Mouse (Mus musculus) cerebral cortex, adult 2 months (tissue): ENCODE measurements around the gene Fat1.

Experiments used
- WGBS: fragments of 180-500 bp; shearing (Covaris S2); methylation state at CpG from one replicate; pipeline ENCODE4 v1.1.7; 2018; 5-methylcytosine and 5-hydroxymethylcytosine counted together

Fat1 gene

DNA sequence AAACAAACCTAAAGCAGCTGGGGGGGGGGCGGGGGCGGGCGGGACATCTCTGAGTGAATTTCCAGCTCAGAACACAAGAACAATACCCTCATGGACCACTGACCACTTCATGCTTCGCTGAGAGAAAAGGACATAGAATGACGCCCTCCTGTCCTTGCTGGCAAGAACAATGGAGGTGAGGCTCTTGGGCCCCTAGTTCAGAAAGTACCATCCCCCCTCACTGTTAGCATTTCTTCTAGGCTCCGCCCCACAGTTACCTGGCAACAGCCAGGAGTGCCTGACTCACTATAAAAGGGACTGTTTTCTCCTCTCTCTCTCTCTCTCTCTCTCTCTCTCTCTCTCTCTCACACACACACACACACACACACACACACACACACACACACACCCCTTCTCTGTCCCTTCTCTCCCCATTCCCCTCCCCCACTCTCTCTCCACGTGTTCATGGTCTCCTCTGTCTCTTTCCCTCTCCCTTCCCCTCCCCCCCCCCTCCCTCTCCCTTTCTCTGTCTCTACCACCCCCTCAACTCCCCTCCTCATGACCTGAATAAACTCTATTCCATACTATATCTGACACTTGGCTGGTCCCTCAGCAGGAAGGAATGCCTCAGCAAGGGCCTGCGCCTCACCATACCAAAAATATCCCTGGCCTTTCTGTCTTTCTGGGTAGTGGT lies 129.1 kb downstream of the Fat1 start:
- WGBS: 28% methylated on average over 8 of the region's 8 CpGs

DNA sequence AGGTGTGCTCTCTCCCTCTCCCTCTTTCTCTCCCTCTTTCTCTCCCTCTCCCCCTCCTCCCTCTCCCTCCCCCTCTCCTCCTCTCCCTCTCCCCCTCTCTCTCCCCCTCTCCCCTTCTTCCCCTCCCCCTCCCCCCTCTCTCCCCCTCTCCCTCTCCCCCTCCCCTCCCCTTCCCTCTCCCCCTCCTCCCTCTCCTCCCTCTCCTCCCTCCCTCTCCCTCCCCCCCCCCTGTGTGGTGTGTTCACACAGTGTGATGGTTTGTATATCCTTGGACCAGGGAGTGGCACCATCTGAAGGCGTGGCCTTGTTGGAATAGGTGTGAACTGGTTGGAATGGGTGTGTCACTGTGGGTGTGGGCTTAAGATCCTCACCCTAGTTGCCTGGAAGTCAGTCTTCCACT lies 130.1 kb downstream of the Fat1 start:
- 91% methylated on average over 1 of the region's 1 CpGs for WGBS

DNA sequence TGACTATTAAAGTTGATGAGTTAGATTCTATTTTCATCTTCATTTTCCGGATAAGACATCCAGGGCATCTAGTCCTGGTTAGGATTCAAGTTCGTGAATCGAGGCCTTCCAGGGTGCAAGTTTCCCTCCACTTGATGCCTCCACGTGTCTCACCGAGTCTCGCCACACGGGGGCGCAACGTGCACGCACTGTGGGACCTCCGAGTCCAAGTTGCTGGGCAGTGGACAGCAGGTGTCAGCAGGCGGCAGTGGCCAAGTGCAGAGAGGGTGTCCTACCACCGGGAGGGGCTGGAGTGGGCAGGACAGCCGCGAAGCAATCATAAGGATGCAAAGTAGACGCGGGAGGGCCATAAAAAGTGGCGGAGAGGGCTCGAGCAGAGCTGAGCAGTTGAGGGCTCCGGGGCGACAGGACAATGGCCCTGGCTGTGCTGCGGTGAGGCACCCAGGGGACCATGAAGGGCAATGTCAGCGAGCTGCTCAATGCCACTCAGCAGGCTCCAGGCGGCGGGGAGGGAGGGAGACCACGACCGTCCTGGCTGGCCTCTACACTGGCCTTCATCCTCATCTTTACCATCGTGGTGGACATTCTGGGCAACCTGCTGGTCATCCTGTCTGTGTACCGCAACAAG lies 133.6 kb downstream of the Fat1 start, which contains the start of gene Mtnr1a:
Gene Mtnr1a (plus strand): TSS at position 379 of the 628 bp plus-strand sequence.
- 9% methylated on average over 29 of the region's 29 CpGs for WGBS

DNA sequence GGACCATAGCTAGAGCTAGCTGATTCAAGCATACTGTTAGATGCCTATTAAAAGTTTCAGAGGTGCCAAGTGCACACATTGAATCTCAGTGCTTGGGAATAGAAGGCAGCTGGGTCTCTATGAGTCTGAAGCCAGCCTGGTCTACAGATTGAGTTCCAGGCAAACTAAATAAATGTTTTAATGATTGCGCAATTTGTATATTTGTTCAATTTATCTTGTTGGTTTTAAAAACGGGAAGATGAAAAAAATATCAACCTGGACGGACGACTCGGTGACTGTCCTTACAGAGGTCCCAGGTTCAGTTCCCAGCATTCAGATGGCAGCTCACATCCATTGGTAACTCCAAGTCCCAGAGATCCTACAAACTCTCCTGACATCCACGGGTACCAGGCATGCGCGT lies 135.7 kb downstream of the Fat1 start:
- WGBS: 90% methylated on average over 8 of the region's 8 CpGs

DNA sequence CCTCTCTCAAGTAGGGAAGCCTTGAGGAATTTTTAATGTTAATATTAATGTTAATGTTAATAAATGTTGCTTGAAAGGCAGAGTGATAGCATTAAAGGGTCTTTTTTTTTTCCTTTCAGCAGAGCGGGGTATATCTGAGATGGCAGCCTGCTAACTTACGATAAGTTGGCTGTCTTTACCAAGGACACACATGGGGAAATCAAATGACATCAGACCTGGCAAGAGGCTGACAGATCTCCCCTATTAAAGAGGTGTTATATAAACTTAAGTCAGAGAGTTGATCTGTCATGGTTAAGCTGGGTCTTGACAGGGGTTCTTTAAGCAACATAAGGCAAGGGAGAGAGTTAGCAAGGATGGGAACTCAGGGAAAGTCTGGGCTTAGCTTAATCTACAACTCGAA lies 145.6 kb downstream of the Fat1 start:
- 90% methylated on average over 3 of the region's 3 CpGs for WGBS

DNA sequence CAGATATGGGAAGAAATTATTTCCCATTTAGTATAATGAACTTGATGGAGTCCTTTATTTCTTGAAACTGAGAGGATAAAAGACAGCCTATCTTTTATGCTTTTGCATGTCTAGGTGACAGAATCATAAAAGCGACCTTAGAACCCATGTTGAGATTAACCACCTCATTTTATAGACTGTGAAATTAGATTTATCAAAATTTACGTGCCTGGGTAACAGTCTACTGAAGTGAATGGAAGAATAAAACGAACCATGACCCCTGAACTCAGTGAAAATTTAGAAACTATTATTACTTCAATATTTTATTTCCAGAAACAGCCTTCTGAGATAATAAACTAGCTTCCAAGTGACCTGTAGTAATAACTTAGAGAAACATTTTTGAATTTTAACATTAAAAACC lies 158.4 kb downstream of the Fat1 start:
- WGBS: 82% methylated on average over 3 of the region's 3 CpGs
